In genomic region chr4:135768572-135769526, GRCm38 (mm10) we compare ENCODE assay signal across 8 mouse cellular contexts. TPM values are rescaled to one million over a fixed set of nuclear protein-coding genes. Genes with fewer than 3 reads are reported as not detected.
DNase-seq lines count a peak whose midpoint lies in the region; ATAC-seq and TF ChIP-seq lines count a peak whose summit lies in the region.

No protein-coding gene starts in this region.

- no peaks in the 10 kb centered on the region for H3K36me3 ChIP-seq in heart, embryonic 11.5 days (ENCODE audit: control insufficient read depth, insufficient read depth, low read length)
- H3K36me3 ChIP-seq in lung, postnatal 0 days (ENCODE audit: insufficient read depth, low read length) = no peaks in the 10 kb centered on the region

- WGBS in heart, embryonic 11.5 days (ENCODE audit: insufficient replicate concordance) = 55% methylated on average over 14 of the region's 14 CpGs
- 62% methylated on average over 14 of the region's 14 CpGs for WGBS in lung, postnatal 0 days

- ATAC-seq in heart, embryonic 11.5 days (replicated peaks; ENCODE audit: insufficient number of reproducible peaks, low FRiP score, low TSS enrichment) = no peak
- ATAC-seq in common myeloid progenitor, adult 5-6 weeks (replicated peaks; ENCODE audit: low read depth, poor library complexity, severe bottlenecking) = peak; percentile 53; the same call in 1 of the 2 replicates
- peak; percentile 43 for ATAC-seq in lung, postnatal 0 days

- no peak for TF ChIP-seq EP300 in lung, postnatal 0 days (IDR thresholded peaks at IDR 0.05)

- peak; percentile 89 for DNase-seq in heart, adult 11 months
- peak; percentile 41 for DNase-seq in urinary bladder, adult 2 months (ENCODE audit: low spot score)
- DNase-seq in urinary bladder, postnatal 4 days (ENCODE audit: low spot score in 2 of 2) = no peak
- peak; percentile 16 for DNase-seq in induced T-regulatory cell, adult 2 months (ENCODE audit: low read depth)
- DNase-seq in lung, postnatal 0 days (ENCODE audit: low spot score) = peak; percentile 50
- peak; percentile 54 for DNase-seq in thymus, postnatal 4 days

- H3K4me1 ChIP-seq in heart, embryonic 11.5 days (ENCODE audit: control insufficient read depth, insufficient read depth, low read length) = peaks cover 19% of the 10 kb centered on the region
- H3K4me1 ChIP-seq in lung, postnatal 0 days (ENCODE audit: insufficient read depth, low read depth, low read length) = no peaks in the 10 kb centered on the region

- TF ChIP-seq CTCF in lung, postnatal 0 days (IDR thresholded peaks at IDR 0.05) = peak; percentile 73

- no peak overlapping the region for H3K4me2 ChIP-seq in heart, embryonic 11.5 days
- no peak overlapping the region for H3K4me2 ChIP-seq in lung, postnatal 0 days (replicated peaks; ENCODE audit: low read depth, low read length)

- no peak overlapping the region for H3K9ac ChIP-seq in heart, embryonic 11.5 days (ENCODE audit: low read depth, low read length)
- no peak overlapping the region for H3K9ac ChIP-seq in lung, postnatal 0 days (replicated peaks; ENCODE audit: low read depth)

- H3K4me3 ChIP-seq in heart, embryonic 11.5 days (ENCODE audit: low read depth, low read length) = no peak overlapping the region
- no peak overlapping the region for H3K4me3 ChIP-seq in lung, postnatal 0 days (ENCODE audit: low read depth, low read length)

- no peaks in the 10 kb centered on the region for H3K27me3 ChIP-seq in heart, embryonic 11.5 days (ENCODE audit: control insufficient read depth, insufficient read depth, low read length)
- no peaks in the 10 kb centered on the region for H3K27me3 ChIP-seq in lung, postnatal 0 days (replicated peaks; ENCODE audit: insufficient read depth, low read length)

- H3K9me3 ChIP-seq in heart, embryonic 11.5 days (replicated peaks; ENCODE audit: control insufficient read depth, low read length) = no peaks in the 10 kb centered on the region
- H3K9me3 ChIP-seq in lung, postnatal 0 days (ENCODE audit: low read length) = no peaks in the 10 kb centered on the region

- H3K27ac ChIP-seq in heart, embryonic 11.5 days (ENCODE audit: low read depth, low read length) = no peak overlapping the region
- no peak overlapping the region for H3K27ac ChIP-seq in lung, postnatal 0 days (ENCODE audit: low read length)

RNA-seq across cellular contexts. Expression of gene Myom3, which starts 9.3 kb away (rescaled TPM):
- polyA plus RNA-seq in heart, embryonic 11.5 days (2014; fragmentation: Nextera tagmentation; extraction: Ambion mirVana) = not detected in 2 replicates
- polyA plus RNA-seq in urinary bladder, adult 2 months (2012; rRNA removed) = 0.21 and 0.25 TPM in 2 replicates
- not detected in 2 replicates for total RNA-seq in common myeloid progenitor, adult 5-6 weeks (2017)
- polyA plus RNA-seq in lung, postnatal 0 days (2015; fragmentation: Nextera tagmentation; extraction: Ambion mirVana) = 3.0 and 3.3 TPM in 2 replicates

RNA-seq across cellular contexts. Expression of gene Il22ra1, which starts 40.9 kb away (rescaled TPM):
- not detected in 2 replicates for polyA plus RNA-seq in heart, embryonic 11.5 days (2014; fragmentation: Nextera tagmentation; extraction: Ambion mirVana)
- polyA plus RNA-seq in urinary bladder, adult 2 months (2012; rRNA removed) = 0.38 and 0.47 TPM in 2 replicates
- not detected in 2 replicates for total RNA-seq in common myeloid progenitor, adult 5-6 weeks (2017)
- not detected in 2 replicates for polyA plus RNA-seq in lung, postnatal 0 days (2015; fragmentation: Nextera tagmentation; extraction: Ambion mirVana)

Comparison
In these comparisons a context has a peak if more than half of its experiments do, and no peak if none do; other contexts are left out.
1. DNase-seq: peak in heart, adult 11 months (single experiment), urinary bladder, adult 2 months (single experiment), induced T-regulatory cell, adult 2 months (single experiment), lung, postnatal 0 days (single experiment) and thymus, postnatal 4 days (single experiment); none in urinary bladder, postnatal 4 days (0 of 2).